ENCODE assay signal across 8 mouse cellular contexts in genomic region chr12:3806271-3806684, GRCm38 (mm10). TPM values are rescaled to one million over a fixed set of nuclear protein-coding genes. Genes with fewer than 3 reads are reported as not detected.
DNase-seq lines count a peak whose midpoint lies in the region; TF ChIP-seq lines count a peak whose summit lies in the region.

No protein-coding gene starts in this region.

- H3K27me3 ChIP-seq in E14TG2a.4 (ENCODE audit: insufficient read depth, low read length): peaks cover 68% of the 10 kb centered on the region

- peak; percentile 92 for DNase-seq in heart, postnatal 10 days
- peak; percentile 85 to 93 for DNase-seq in kidney, postnatal 25 days
- peak; percentile 90 for DNase-seq in retina, postnatal 1 day
- peak; percentile 51 to 53 for DNase-seq in urinary bladder, adult 18-20 months (ENCODE audit: low spot score in 2 of 2)

- intact Hi-C loops in heart, postnatal 10 days (cut with DNase I): loop anchor here (5.0 kb wide), 1 partner anchor 66 kb away; no protein-coding TSS in a partner anchor

- H3K4me3 ChIP-seq in E14TG2a.4 (replicated peaks; ENCODE audit: low read length): peak overlapping the region; percentile 82
- H3K4me3 ChIP-seq in bone marrow, adult 2 months (replicated peaks; ENCODE audit: control insufficient read depth, low read depth, low read length): peak overlapping the region; percentile 59
- peak overlapping the region; percentile 64 for H3K4me3 ChIP-seq in embryonic fibroblast, embryonic 13.5 days (ENCODE audit: insufficient read depth, low read length)
- peak overlapping the region; percentile 10; the same call in 1 of the 2 replicates for H3K4me3 ChIP-seq in macrophage (ENCODE audit: inconsistent target)

- peaks cover 40% of the 10 kb centered on the region for H3K79me2 ChIP-seq in macrophage (ENCODE audit: inconsistent target)

- H3K4me1 ChIP-seq in E14TG2a.4 (replicated peaks; ENCODE audit: low read depth, low read length): peaks cover 35% of the 10 kb centered on the region
- peaks cover 1% of the 10 kb centered on the region; the same call in 1 of the 2 replicates for H3K4me1 ChIP-seq in bone marrow, adult 2 months (ENCODE audit: control insufficient read depth, insufficient read depth, low read length)
- H3K4me1 ChIP-seq in embryonic fibroblast, embryonic 13.5 days (ENCODE audit: control insufficient read depth, insufficient read depth, low read length): no peaks in the 10 kb centered on the region

- peak overlapping the region; percentile 66; the same call in 1 of the 2 replicates for H3K27ac ChIP-seq in bone marrow, adult 2 months (ENCODE audit: control insufficient read depth, insufficient read depth, low read depth, low read length, poor library complexity)
- H3K27ac ChIP-seq in embryonic fibroblast, embryonic 13.5 days (ENCODE audit: insufficient read depth, low read length): no peak overlapping the region
- no peak overlapping the region for H3K27ac ChIP-seq in macrophage

- no peak for TF ChIP-seq CTCF in E14TG2a.4 (conservative IDR thresholded peaks at IDR 0.05; ENCODE audit: low read length)
- TF ChIP-seq CTCF in bone marrow, adult 2 months (IDR thresholded peaks at IDR 0.05; ENCODE audit: control insufficient read depth, insufficient read depth, low read length): peak; percentile 60
- peak; percentile 46; the same call in 1 of the 2 replicates for TF ChIP-seq CTCF in embryonic fibroblast, embryonic 13.5 days (IDR thresholded peaks at IDR 0.05; ENCODE audit: borderline replicate concordance, insufficient read depth, low read length)

- WGBS in bone marrow, adult 2 months: under 1% methylated on average over 41 of the region's 41 CpGs
- under 1% methylated on average over 22 of the region's 41 CpGs for WGBS in macrophage (ENCODE audit: missing documents)

- no peaks in the 10 kb centered on the region for H3K36me3 ChIP-seq in E14TG2a.4 (ENCODE audit: insufficient read depth, low read length)
- H3K36me3 ChIP-seq in macrophage (ENCODE audit: inconsistent target): no peaks in the 10 kb centered on the region

- H3K9me3 ChIP-seq in E14TG2a.4 (ENCODE audit: low read length): peaks cover 6% of the 10 kb centered on the region; the same call in 1 of the 2 replicates

- no peak for TF ChIP-seq POLR2A in bone marrow, adult 2 months (IDR thresholded peaks at IDR 0.05; ENCODE audit: borderline replicate concordance, control insufficient read depth, low read depth, low read length)
- no peak for TF ChIP-seq POLR2A in embryonic fibroblast, embryonic 13.5 days (IDR thresholded peaks at IDR 0.05; ENCODE audit: low read depth, low read length)

RNA-seq across cellular contexts. Expression of gene Dnmt3a, which starts 0.5 kb away (rescaled TPM):
- 26.8 and 41.5 TPM in 2 replicates for polyA plus RNA-seq in bone marrow, adult 2 months (2011; ENCODE audit: insufficient read depth, insufficient read length, low replicate concordance, missing spikeins)
- 21.6 and 27.0 TPM in 2 replicates for polyA plus RNA-seq in embryonic fibroblast, embryonic 13.5 days (2011; ENCODE audit: insufficient read length, low read depth, missing spikeins)
- total RNA-seq in heart, postnatal 10 days (2021): 100 to 1,000 TPM; 105 to 121 TPM
- total RNA-seq in macrophage (2018; cell fraction: chromatin; rRNA removed): 1,000 to 10,000 TPM in 3 of 26 experiments, 100 to 1,000 TPM in 23; 182 to 1,452 (median 590) TPM
- total RNA-seq in macrophage (2018; cell fraction: cytosol; rRNA removed): 100 to 1,000 TPM in 25 of 26 experiments, 10 to 100 TPM in 1; 83.9 to 342 (median 173) TPM
- 100 to 1,000 TPM; 125 to 674 (median 269) TPM for total RNA-seq in macrophage (2018; cell fraction: nucleus; rRNA removed)
- 76.3 to 253 TPM (median 241 TPM) in 3 replicates for polyA plus RNA-seq in macrophage (2018)

Comparison
In these comparisons a context has a peak if more than half of its experiments do, and no peak if none do; other contexts are left out.
1. H3K4me3 ChIP-seq: peak in every context shown above with its lines; median percentile 82 in E14TG2a.4; 64 in embryonic fibroblast, embryonic 13.5 days; 59 in bone marrow, adult 2 months; 10 in macrophage.